Mouse (Mus musculus) heart, postnatal 36 days (tissue): ENCODE results near the gene Arl14ep. TPM values are rescaled to one million over a fixed set of nuclear protein-coding genes. Genes with fewer than 3 reads are reported as not detected.
"Not testable (repeated sequence)": the region's sequence is repeated elsewhere in the genome, so short reads cannot be mapped to it uniquely, and the experiment has no call there.

Source experiments
- DNase-seq, 2 experiments: peaks; one replicate each; pipeline ENCODE4 v3.0.0; 2021 to 2022
- intact Hi-C: fragments of 180-260 bp; cut with DNase I; formaldehyde crosslinking; loops from one replicate; pipeline ENCODE4 v1.15.1; 2025
- total RNA-seq, 2 experiments: library from RNA; stranded (reverse); gene quantifications; 2 replicates each; pipeline ENCODE4 v1.2.3; 2021

Arl14ep gene
- total RNA-seq: 10 to 100 TPM in 1 of 2 experiments, 1 to 10 TPM in 1; 9.7 to 11.9 TPM

DNA sequence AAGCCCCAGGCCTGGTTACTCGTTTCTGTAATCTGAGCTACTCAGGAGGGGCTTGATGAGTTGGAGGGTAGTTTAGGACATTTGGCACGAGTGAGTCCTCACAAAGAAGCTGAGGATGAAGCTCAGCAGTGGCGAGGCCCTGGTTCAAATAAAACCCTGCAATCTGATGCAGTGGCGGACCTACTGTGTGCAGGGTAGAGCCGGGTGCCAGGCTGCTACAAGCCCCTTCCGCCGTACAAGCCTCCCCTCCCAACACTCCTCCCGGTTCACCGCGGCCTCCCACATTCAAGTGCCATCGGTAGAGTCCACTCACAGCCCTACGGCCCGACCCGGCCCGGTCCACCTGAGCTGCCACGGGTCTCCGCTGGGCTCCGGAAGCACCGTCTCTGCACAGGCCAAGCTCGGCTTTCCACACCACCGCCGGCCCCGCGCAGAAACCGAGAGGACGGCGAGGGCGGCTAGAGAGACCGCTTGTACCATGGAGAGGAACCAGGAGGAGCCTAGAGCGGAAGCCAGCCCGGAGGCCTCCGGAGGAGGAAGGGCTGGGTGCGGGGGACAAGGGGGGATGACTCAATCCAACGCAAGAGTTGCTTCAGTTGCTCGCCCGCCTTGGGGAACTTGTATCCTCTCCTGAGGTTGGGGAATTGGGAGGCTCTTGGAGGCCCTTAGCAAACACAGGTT lies at the start of gene Arl14ep:
TSS of gene Arl14ep (minus strand) at position 466 of the 681 bp plus-strand sequence.
- intact Hi-C loops: no loop called here
- DNase-seq: peak; percentile 80 to 87

DNA sequence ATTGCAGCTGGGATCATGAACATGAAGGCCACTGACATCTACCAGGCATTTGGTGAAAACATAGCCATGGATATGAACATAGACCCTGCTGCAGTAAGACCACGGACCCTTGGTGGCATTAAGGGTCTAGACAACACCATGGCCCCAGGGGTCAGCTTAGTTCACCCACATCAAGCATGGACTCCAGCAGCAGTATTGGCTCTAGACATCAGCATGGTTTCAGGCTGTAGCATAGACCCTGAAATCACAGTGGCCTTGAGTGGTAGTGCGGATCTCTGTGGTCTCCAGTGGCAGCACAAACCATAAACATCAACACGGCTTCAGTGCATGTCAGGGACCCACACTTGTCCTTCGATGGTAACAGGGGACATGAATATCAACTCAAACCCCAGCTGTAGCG lies 48.5 kb upstream of the Arl14ep start:
- no peak for DNase-seq
- intact Hi-C loops: no loop called here

DNA sequence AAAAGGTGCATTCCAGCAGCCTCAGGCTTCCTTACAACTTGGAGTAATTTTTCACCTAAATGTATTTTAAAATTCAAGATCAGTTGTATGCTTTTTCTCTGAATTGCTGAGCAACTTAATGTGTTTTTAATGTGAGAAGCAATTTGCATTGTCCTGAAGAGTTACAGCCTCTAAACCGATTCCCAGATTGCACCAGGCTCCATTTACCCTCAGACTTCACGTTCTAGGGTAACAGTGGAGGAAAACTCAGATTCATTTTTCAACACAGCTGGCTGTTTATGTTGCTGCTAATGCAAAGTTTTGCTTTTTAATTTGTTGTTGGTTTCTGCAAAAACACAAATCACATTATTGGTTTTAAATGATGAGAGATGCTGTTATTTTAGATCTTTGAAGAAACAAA lies 45.1 kb upstream of the Arl14ep start:
- DNase-seq: no peak
- intact Hi-C loops: no loop called here

DNA sequence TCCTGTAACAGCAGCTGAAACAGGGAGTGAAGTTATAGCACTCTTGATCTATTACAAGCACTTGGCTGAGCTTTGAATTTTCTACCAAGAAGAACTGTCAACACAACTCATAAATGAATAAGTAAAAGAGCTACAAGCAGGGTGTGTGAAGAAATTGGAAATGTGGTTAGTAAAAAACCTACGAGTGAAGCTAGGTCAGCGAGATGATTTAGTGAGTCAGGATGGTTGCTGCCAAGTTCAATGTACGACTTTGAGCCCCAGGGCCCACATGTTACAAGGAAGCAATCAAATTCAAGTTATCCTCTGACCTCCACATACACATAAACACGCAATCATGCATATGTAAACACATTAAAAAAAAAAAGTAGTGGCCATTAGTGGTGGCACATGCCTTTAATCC lies 38.9 kb upstream of the Arl14ep start:
- intact Hi-C loops: no loop called here

DNA sequence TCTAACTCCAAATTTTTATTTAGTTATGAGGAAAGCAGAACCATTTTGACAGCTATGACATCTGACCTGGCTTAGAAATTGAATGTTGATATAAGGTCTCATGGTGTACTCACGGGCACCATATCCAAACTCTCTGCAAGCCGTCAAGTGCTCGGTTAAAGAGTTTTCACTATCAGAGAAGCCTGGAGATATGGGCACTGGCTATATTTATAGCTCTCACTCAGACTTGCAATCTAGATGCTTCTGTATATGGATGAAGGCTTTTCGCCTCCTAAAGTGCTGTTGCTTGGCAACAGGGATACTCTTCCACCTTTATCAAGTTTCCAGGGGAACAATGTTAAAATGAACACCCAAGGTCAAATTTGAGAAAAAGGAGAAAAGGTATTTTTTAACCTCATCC lies 38.1 kb upstream of the Arl14ep start:
- DNase-seq: no peak
- intact Hi-C loops: no loop called here

More for the DNA sequence above, 38.9 kb upstream of the Arl14ep start:
- no peak for DNase-seq

DNA sequence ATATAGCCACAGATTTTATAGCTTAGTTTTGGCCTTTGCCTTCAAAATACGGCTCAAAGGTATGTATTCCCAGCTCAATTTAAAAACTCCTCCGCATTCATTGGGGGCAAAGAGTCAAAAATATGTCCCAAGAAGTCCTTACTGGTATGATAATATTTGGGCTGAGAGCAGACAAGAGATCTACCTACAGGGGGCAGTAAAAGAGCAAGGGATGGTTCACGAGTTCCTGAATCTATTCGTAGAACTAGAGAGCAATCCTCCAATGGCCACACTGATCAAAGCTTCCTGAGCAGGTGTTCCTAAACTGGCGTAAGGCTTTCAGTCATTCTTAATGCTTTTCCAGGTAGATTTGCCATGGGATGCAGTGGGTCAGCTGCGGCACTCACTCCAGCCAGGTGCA lies 35.9 kb upstream of the Arl14ep start:
- intact Hi-C loops: no loop called here
- no peak for DNase-seq

DNA sequence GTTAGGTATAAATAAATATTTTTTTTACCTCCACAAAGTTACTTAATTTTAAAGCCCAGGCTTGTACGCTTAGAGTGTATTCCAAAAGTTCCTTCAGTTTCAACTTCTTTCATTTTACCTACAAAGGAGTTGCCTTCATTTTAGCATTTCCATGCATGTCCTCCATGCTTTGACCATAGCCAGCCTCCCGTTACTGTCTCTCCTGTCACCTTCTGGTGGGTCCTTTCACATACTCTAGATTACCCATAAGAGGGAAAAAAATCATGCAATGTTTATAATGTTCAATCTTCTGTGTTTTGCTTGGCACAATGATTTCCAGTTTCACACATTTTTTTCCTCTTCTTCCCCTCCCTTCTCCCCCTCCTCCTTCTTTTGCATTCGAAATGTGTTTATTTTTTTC lies 32.2 kb upstream of the Arl14ep start:
- intact Hi-C loops: no loop called here
- DNase-seq: no peak

DNA sequence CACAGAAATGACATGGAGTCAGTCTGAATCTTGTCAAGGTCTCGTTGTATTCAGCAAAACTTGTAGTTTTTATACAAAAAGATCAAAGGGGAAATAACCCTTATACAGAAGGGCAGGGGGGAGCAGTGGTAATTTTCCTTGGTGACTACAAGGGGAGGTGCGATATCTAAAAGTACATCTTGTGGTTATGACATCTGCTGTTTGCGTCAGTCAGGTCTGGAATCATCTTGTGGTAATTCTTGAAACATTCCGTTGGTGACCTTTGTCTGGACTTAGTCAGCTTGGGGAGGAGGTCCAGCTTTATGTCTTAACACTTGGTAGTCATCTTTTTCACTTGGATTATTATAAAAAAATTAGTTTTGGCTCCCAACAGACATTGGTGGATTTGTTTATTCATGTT lies 31.7 kb upstream of the Arl14ep start:
- DNase-seq, intact Hi-C loops: not testable (repeated sequence)

DNA sequence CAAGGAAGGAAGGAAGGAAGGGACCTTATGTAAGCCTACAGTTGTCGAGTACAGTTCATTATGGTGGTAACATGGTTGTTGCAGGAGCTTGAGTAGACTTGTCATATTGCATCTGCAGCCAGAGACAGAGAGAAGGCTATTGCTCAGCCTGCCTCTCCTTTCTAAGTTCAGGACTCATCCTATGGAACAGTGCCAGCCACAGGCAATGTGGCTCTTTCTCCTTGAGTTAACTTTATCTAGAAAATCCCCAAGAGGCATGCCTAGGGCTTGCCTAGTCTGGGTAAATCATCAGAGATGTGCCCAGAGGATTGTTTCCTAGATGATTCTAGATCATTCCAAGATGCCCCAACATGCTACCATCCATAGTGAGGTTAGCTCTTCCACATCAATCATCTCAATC lies 17.0 kb upstream of the Arl14ep start:
- intact Hi-C loops: no loop called here
- no peak for DNase-seq

DNA sequence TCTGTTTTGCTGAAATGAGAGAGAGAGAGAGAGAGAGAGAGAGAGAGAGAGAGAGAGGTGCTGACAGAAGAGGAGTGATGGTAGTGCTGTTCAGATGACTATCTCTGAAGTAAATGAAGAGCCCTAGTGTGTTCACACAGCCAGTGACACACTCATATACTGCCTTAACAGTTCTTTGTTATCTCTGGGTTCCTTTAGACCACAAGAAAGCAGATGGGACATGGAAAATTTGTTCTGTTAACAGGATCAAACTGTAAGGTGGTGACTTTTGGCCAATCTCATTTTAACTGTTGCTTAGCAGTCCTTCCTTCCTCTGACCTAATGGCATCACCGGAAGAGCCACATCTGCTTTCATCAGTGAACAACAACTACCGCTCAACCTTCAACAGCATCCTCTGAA lies 10.7 kb upstream of the Arl14ep start:
- intact Hi-C loops: no loop called here
- DNase-seq: no peak

DNA sequence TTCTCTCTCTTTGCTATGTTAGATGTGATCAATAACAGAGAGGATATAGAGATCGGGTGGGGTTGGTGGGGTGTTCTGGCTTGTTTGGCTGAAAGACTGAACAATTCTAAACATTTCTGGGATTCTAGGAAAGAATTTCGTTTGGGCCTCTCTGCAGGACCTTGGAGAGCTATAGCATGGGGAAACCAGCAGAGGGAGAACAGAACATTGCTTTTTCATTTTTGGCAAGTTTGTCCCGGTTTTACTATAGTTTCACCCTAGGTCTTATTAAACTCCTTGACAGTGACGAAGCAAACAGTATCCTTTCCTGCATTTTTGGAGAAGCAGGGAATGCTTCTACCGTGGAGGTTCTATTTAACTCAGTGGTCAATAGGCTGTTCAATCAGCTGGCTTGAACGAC lies 8.3 kb upstream of the Arl14ep start:
- DNase-seq: no peak
- intact Hi-C loops: no loop called here

DNA sequence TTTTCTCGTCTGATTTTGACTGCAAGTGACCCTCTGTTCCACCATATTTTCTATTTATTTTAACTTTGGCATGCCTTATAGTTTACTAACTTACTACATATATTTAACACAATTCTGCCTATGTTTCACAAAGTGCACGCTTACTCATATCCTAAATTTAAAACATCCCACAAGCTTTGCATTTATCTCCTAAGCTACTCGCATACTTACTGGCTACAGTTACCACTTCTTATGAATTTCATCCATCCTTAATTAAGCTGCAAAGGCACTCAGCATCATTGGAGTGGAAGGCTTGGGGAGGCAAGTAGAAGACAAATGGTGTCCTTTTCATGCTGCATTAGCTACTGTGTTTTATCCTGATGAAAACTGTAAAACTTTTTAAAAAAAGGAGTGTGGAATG lies 2.2 kb upstream of the Arl14ep start:
- DNase-seq: no peak
- intact Hi-C loops: loop anchor here (5.0 kb wide), 1 partner anchor 901 kb away; no protein-coding TSS in a partner anchor

DNA sequence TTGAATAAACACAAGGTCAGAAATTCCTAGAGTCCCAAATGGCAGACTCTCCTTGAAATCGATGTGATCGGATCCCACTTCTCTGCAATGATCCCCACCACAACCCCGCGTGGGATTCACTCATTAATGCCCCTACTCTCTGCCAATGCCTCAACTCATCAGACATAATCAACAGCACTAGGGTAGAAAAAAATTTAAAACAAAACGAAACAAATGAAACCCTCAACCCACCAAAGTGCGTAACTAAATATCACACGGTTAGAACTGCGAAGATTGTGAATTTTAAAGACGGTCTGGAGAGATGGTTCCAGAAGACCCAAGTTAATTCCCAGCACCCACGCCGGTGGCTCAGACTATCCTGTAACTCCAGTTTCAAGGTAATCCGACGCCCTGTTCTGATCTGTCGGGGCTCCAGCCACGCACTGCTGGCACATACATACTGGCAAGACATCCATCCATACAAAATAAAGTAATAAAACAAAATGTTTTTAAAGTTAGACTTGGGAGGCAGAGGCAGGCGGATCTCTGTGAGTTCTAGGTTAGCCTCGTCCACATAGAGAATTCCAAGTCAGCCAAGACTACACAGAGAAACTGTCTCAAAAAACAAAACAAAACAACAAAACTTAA lies 779 bp downstream of the Arl14ep start:
- no peak for DNase-seq

DNA sequence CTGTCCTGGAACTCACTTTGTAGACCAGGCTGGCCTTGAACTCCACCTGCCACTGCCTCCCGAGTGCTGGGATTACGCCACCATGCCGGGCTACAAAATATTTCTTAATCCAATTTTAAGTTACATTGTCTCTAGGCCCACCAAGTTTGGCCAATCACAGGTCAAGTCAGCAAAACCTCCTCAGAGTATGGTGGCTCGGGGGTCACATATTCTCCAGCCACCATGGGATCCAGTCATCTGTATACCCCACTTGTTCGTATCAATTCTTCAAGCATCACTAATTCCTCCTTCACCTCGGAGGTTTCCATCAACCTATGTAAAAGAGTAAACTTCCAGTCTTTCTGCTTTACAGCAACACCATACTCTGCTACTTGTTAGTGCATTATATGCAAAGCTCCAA lies 1.4 kb downstream of the Arl14ep start:
- intact Hi-C loops: no loop called here
- DNase-seq: no peak

More for the DNA sequence above, 779 bp downstream of the Arl14ep start:
- intact Hi-C loops: no loop called here

DNA sequence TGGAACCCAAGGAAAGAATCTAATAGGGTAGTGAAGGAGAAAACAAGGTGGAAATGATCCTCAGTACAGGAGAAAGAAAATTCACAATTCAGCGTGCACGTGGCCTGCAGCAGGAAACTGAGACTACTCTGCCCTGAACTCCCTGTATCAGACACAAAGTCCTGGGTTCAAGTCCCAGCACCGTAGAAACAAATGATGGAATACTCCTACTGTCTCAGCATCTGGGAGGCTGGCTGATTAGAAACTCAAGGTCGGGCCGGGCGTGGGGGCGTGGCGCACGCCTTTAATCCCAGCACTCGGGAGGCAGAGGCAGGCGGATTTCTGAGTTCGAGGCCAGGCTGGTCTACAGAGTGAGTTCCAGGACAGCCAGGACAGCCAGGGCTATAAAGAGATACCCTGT lies 3.3 kb downstream of the Arl14ep start:
- DNase-seq: no peak
- intact Hi-C loops: no loop called here

DNA sequence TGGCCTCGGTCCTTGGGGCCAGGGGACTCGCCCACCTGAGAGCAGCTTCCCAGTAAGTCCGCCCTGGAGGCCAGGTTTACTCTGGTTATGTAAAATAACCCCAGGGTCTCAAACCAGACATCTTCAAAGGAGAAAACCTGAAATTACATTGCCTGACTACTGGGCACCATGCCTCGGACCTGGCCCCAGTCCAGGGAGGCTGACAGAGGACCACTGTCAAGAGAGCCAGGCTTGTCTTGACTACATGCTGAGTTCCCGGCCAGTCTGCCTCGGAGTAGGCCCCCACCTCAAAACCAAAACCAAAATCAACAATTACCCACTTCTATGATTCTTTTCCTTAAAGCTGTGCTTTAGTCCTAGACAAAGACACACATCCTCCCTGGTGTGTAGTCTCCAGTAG lies 5.9 kb downstream of the Arl14ep start:
- intact Hi-C loops: no loop called here
- no peak for DNase-seq

DNA sequence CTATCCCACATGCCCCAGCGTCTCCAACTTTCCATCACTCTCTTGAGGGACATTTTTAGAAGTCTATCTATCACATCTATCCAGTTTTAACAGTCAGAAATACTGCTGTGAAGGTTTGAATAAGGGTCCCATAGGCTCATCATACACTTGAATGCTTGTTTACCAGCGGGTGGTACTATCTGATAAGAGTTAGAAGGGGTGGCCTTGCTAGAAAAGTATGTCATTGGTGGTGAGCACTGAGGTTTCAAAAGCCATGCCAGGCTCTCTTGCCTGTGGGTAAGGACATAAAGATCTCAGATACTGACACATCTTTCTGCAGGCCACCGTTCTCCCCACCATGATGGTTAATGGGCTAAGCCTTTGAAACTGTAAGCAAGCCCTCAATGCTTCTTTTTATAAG lies 10.7 kb downstream of the Arl14ep start:
- intact Hi-C loops: no loop called here
- DNase-seq: no peak

DNA sequence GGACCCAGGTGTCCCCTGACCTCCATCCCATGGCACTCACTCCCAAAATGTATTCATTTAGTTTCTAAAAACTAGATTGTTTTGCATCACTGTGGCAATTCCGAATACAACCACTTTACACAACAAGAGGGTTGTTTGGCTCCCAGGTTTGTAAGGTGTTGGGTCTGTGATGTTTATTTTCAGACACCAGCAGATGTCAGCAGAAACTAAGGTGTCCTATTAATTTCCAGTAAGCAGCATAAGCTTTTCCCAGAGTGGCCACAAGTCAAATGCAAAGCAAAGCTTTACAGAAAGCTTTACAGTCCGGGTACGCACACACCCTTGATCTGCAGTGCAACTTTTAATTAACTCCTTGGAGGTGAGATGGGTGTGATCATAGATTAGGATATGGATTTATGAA lies 12.6 kb downstream of the Arl14ep start:
- DNase-seq: no peak
- intact Hi-C loops: loop anchor here (2.0 kb wide), 1 partner anchor 605 kb away; no protein-coding TSS in a partner anchor

DNA sequence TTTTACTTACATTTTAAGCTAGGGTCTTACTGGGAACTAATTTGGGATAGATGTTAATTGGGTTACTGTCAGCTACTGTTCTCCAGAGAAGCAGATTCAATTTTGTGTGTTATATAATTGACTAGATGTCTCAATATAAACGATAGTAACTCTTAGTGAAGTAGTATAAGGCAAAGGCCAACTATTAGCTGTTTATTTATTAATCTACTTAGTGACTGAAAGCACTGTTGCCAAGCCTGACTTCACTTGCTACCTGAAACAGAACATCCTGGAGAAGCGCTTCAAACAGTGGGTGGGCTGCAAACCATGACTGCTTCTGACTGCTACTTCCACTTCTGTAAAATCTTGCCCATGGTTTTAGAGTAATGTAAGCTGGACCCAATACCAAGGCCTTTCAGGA lies 13.2 kb downstream of the Arl14ep start:
- no peak for DNase-seq
- intact Hi-C loops: loop anchor here (2.0 kb wide), 1 partner anchor 604 kb away; no protein-coding TSS in a partner anchor

DNA sequence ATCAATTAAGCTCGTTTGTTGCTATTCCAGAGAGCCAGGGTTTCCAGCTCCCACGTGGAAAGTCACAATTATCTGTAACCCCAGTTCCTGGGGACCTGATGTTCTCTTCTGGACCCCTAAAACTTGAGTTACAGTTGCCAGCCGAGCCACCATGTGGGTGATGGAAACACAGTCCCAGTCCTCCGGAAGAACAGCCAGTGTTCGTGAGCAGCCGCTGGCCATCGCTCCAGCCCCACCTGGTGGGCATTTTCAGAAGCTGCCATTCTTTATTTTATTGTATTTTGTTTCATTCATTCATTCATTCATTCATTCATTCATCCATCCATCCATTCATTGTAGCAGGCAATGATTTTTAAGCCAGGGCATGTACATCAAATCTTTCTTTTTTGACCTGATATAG lies 14.0 kb downstream of the Arl14ep start:
- intact Hi-C loops: loop anchor here (2.0 kb wide), 1 partner anchor 603 kb away; no protein-coding TSS in a partner anchor
- no peak for DNase-seq

DNA sequence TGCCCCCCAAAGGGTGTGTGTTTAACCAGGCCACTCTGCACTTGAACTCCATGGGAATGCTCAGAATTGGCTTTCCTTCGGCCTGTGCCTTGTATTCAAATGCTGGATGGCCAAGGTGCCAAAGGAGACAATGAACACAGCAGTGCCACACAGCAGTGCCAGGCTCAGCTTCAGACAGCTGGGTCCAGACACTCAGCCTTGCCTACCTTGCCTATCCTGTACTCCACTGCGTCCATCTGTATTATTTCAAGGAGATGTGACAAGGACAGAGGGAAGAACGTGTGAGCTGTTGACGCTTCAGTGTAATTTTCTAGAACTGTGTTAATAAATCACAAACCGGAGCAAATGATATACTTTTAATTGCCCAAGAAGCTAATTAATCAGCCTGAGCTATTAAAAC lies 14.8 kb downstream of the Arl14ep start:
- intact Hi-C loops: loop anchor here (5.0 to 10.0 kb wide), 2 partner anchors 267 to 305 kb away; partner anchors contain the start of gene Mpped2
- DNase-seq: no peak

DNA sequence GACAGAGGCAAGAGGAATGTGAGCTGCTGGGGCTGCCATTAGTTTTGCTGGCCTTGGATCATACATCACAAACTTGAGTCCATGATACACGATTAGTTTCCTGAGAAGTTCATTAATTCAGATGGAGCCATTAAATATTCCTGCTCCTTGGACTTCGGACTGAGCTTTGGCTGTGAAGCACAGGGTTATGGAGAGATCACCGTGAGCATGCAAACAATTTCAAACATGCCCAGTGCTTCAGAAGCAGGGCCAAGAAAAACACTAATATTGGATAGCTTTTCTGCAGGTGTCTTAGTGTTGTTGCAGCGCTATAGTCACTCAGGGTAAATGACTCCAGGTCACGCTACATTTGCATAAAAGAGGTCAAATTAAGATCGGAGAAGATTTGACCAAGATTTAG lies 15.3 kb downstream of the Arl14ep start:
- intact Hi-C loops: loop anchor here (5.0 to 10.0 kb wide), 2 partner anchors 267 to 304 kb away; partner anchors contain the start of gene Mpped2
- DNase-seq: no peak
